Mouse (Mus musculus) limb, embryonic 13.5 days (tissue): ENCODE data around the gene Arhgef39. TPM values are rescaled to one million over a fixed set of nuclear protein-coding genes. Genes with fewer than 3 reads are reported as not detected.

Source experiments
- ATAC-seq: fragments of 200-750 bp; cut with Nextera tagmentation; 2 replicates; pipeline ENCODE4 v1.8.0; 2017; ENCODE audit warnings: low read depth, moderate number of reproducible peaks, moderate TSS enrichment; ENCODE audit not compliant: low FRiP score
- H3K27ac ChIP-seq: fragments of 300-500 bp; sonication (generic); 2 replicates; pipeline ENCODE4 v1.5.1; 2015; ENCODE audit warnings: inconsistent platforms, mild to moderate bottlenecking, moderate library complexity
- H3K27me3 ChIP-seq: fragments of 300-500 bp; sonication (generic); 2 replicates; pipeline ENCODE4 v1.6.1; 2015; ENCODE audit warnings: mild to moderate bottlenecking, inconsistent platforms
- H3K36me3 ChIP-seq: fragments of 300-500 bp; sonication (generic); 2 replicates; pipeline ENCODE4 v1.6.1; 2015; ENCODE audit warnings: inconsistent platforms, mild to moderate bottlenecking, moderate library complexity
- H3K4me1 ChIP-seq: fragments of 300-500 bp; sonication (generic); 2 replicates; pipeline ENCODE4 v1.6.1; 2015; ENCODE audit warnings: inconsistent platforms
- H3K4me2 ChIP-seq: fragments of 300-500 bp; sonication (generic); replicated peaks from 2 replicates; pipeline ENCODE4 v1.6.1; 2015; ENCODE audit warnings: inconsistent platforms, mild to moderate bottlenecking, moderate library complexity
- H3K4me3 ChIP-seq: fragments of 300-500 bp; sonication (generic); 2 replicates; pipeline ENCODE4 v1.5.1; 2015; ENCODE audit warnings: moderate library complexity, mild to moderate bottlenecking, inconsistent platforms
- H3K9ac ChIP-seq: fragments of 300-500 bp; sonication (generic); 2 replicates; pipeline ENCODE4 v1.6.1; 2015; ENCODE audit warnings: mild to moderate bottlenecking, inconsistent platforms
- H3K9me3 ChIP-seq: fragments of 300-500 bp; sonication (generic); 2 replicates; pipeline ENCODE4 v1.6.1; 2016; ENCODE audit warnings: inconsistent platforms
- WGBS: fragments of 180-500 bp; shearing (Covaris S2); methylation state at CpG from one replicate; pipeline ENCODE4 v1.1.7; 2015; 5-methylcytosine and 5-hydroxymethylcytosine counted together
- polyA plus RNA-seq: library from polyadenylated mRNA; unstranded; fragments of >200 nt; fragmentation: Nextera tagmentation; extraction: Ambion mirVana; gene quantifications from 2 replicates; pipeline ENCODE4 v1.2.1, GENCODE M21; 2015

The Arhgef39 gene
- polyA plus RNA-seq, 1 experiment from 2014 or later, result 47.3 TPM

DNA sequence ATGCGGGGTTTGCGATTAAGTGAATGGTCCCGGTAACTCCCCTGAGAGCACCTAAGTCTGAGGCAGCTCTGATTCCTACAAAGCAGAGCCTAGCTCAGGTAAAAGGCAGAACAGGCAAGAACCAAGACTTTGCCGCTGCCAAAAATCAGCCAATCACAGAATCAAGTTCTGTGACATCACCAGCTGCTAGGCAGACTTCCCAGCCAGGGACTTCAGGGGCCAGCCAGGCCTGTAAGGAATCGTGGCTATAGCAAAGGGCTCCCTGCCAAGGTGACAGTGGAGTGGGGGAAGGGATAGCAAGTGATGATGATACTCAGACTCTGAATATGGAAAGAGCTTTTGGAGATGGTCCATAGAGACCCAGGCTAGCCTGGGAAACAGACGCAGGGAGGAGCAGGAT is 20.5 kb upstream of the Arhgef39 start:
- Histone ChIP-seq H3K36me3 (peaks cover 18% of the 10 kb centered on the region), H3K9ac (no peak overlapping the region), H3K4me1 (peaks cover 57% of the 10 kb centered on the region), H3K4me3 (peak overlapping the region; percentile 25), H3K9me3 (no peaks in the 10 kb centered on the region), H3K27me3 (peaks cover 38% of the 10 kb centered on the region), H3K27ac (0 out of 2 replicates have a peak overlapping the region, but pooled peaks have one; percentile 28), H3K4me2 (peak overlapping the region; percentile 83)
- WGBS, result 12% methylated on average over 6 of the region's 6 CpGs
- no peak for ATAC-seq

DNA sequence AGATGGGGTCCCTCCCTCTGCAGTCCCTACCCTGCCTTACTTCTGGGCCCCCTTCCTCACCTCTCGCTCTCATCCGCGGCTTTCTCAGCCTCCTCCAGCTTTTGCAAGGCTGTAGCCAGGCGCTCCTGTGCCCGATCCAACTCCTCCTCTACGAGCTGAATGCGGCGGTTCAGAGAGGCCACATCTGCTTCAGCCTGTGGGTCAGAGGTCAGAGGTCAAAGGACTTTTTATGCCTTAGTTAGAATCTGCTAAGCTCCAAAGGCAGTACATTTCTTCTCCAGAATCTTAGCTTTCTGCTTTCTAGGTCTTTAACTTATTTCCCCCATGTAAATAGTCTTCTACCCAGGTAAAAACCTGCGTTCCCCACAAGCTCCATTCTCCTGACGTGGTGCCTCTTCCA is 20.1 kb upstream of the Arhgef39 start:
- peaks cover 18% of the 10 kb centered on the region for H3K36me3 ChIP-seq
- peaks cover 34% of the 10 kb centered on the region for H3K27me3 ChIP-seq
- H3K27ac ChIP-seq, result no peak overlapping the region
- H3K9me3 ChIP-seq, result no peaks in the 10 kb centered on the region
- 17% methylated on average over 10 of the region's 10 CpGs for WGBS
- H3K4me2 ChIP-seq, result peak overlapping the region; percentile 83
- H3K4me3 ChIP-seq, result peak overlapping the region; percentile 25
- H3K4me1 ChIP-seq, result peaks cover 59% of the 10 kb centered on the region
- no peak for ATAC-seq
- no peak overlapping the region for H3K9ac ChIP-seq

DNA sequence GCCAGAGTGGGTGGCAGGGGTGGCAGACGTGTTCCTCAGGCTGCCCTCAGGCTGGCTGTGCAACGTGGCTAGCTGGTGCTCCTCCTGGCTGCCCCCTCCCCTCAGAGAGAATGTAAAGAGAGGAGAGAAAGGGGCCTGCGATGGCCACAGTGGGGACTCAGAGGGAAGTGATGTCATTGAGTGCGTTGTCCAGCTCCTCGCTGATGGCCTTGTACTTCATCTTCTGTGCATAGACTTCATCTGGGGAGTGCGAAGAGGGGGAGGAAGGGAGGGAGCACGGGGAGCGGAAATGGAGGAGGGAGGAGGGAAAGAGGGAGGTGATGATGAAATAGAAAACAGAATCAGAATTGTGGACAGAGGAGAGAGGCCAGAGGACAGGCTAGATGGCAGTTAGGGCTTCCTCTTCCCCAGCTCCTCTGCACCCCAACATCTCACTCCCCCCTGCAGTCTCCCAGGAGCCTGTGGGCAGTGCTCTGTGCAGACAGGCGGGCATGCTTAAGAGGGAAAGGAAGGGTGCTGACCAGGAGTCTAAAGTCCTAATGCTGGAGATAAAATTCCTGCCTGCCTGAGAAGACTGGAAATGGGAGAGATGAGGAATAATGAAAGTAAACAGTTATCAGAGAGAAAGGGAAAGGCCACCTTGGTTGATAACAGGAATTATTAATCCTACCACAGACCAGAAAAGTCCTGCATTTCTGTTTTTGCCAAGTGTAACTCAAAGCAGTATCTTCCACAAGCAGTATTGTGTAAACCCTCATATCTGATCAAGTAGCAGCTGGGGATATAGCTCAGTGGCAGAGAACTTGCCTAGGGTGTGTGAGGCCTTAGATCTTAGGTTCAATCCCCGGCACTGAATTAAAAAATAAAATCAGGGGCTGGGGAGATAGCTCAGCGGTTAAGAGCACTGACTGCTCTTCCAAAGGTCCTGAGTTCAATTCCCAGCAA is 16.5 kb upstream of the Arhgef39 start:
- Histone ChIP-seq H3K4me3 (no peak overlapping the region), H3K27ac (no peak overlapping the region), H3K27me3 (peaks cover 9% of the 10 kb centered on the region), H3K36me3 (peaks cover 18% of the 10 kb centered on the region), H3K4me1 (peaks cover 35% of the 10 kb centered on the region), H3K9ac (no peak overlapping the region), H3K4me2 (no peak overlapping the region), H3K9me3 (no peaks in the 10 kb centered on the region)
- no peak for ATAC-seq
- WGBS, result 68% methylated on average over 11 of the region's 11 CpGs

DNA sequence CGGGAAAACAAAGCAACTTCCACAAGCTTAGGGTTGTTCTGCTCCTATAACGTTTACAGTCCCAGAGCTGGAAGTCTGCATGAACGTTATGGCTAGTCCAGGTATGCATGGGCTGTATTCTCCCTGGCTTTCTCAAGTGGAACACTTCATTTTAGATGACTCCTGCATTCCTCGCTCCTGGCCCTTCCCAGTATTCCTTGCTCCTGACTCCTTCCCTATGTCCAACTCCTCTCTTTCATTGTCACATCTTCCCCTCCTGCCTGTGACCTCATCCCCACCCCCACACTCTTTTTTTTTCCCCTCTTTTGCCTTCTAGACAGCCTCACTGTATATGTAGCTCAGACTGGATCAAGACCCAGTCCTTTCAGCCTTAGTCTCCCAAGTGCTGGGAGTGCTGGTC is 14.3 kb upstream of the Arhgef39 start:
- Histone ChIP-seq H3K4me3 (no peak overlapping the region), H3K27me3 (peaks cover 2% of the 10 kb centered on the region), H3K9ac (no peak overlapping the region), H3K9me3 (no peaks in the 10 kb centered on the region), H3K27ac (no peak overlapping the region), H3K4me2 (no peak overlapping the region), H3K36me3 (peaks cover 14% of the 10 kb centered on the region), H3K4me1 (peaks cover 22% of the 10 kb centered on the region)
- 65% methylated on average over 4 of the region's 4 CpGs for WGBS
- ATAC-seq, result no peak

DNA sequence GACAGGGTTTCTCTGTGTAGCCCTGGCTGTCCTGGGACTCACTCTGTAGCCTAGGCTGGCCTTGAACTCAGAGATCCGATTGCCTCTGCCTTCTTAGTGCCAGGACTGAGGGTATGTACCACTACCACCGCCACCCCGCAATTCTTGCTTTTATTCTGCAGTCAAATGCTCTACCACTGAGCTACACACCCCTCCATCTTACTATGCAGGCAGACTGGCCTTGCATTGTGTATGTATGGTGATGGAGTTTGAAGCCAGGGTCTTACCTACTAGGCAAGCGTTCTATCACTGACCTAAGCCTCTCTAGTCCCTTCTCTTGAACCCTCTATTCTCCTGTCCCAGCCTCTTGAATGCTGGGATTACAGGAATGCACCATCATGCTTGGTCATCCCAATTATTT is 13.8 kb upstream of the Arhgef39 start:
- no peak for ATAC-seq
- 83% methylated on average over 4 of the region's 4 CpGs for WGBS
- Histone ChIP-seq H3K9ac (no peak overlapping the region), H3K4me1 (peaks cover 24% of the 10 kb centered on the region), H3K27ac (no peak overlapping the region), H3K27me3 (no peaks in the 10 kb centered on the region), H3K4me2 (no peak overlapping the region), H3K4me3 (no peak overlapping the region), H3K9me3 (no peaks in the 10 kb centered on the region), H3K36me3 (peaks cover 12% of the 10 kb centered on the region)

DNA sequence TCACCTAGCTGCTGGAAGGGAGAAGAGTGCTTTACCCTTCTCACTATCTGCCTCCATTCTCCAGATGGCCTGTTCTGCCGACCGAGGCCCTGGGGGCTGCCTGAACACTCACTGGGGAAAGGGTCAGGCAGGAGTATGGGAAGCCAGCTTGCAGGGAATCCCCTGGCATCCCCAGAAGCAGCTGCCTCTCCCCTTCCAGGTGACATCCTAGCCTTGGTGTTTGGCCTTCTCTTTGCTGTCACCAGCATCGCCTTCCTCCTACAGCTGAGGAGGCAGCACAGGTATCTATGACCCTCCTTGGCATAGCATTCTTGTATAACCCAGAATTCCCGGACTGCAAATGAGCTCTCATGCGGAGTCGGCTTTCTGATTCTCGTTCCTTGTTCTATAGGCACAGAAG is 13.2 kb upstream of the Arhgef39 start:
- Histone ChIP-seq H3K27me3 (0 out of 2 replicates have a peak, but pooled peaks cover 1% of the 10 kb centered on the region), H3K4me3 (no peak overlapping the region), H3K4me1 (peaks cover 30% of the 10 kb centered on the region), H3K9me3 (no peaks in the 10 kb centered on the region), H3K9ac (no peak overlapping the region), H3K4me2 (no peak overlapping the region), H3K36me3 (peaks cover 8% of the 10 kb centered on the region; the same call in 1 of the 2 replicates), H3K27ac (no peak overlapping the region)
- WGBS, result 64% methylated on average over 7 of the region's 7 CpGs
- no peak for ATAC-seq

DNA sequence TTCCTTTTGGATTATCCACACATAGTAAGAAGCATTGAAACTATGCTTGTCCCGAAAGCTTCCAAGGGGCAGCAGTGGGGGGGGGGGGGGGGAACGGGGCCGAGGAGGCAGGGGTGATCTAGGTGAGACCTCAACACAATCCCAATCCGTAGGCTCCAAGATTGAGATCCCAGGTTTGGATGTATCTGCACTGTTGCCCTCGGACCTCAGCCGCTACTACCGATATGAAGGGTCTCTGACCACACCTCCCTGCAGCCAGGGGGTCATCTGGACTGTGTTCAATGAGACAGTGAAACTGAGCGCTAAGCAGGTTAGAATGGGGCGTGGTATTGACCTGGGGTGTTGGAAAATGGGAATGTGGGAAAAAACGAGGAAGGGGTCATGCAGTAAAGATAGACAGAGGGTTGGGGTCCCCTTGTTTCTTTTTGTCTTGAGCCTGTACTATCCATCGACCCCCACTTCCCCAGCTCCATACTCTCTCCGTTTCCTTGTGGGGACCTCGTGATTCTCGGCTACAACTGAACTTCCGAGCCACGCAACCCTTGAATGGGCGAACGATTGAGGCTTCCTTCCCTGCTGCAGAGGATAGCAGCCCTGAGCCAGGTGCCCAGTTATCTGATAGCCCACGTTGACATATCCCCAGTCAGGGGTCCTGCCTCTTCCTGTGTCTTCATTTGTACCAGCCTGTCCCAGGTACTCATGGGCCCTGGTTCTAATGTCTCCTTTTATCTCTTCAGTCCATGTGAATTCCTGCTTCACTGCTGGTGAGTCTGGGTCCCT is 12.4 kb upstream of the Arhgef39 start:
- Histone ChIP-seq H3K9ac (no peak overlapping the region), H3K4me3 (no peak overlapping the region), H3K4me2 (no peak overlapping the region), H3K4me1 (peaks cover 38% of the 10 kb centered on the region), H3K9me3 (no peaks in the 10 kb centered on the region), H3K36me3 (peaks cover 8% of the 10 kb centered on the region; the same call in 1 of the 2 replicates), H3K27ac (no peak overlapping the region), H3K27me3 (peaks cover 8% of the 10 kb centered on the region; the same call in 1 of the 2 replicates)
- WGBS, result 72% methylated on average over 19 of the region's 19 CpGs
- ATAC-seq, result no peak

DNA sequence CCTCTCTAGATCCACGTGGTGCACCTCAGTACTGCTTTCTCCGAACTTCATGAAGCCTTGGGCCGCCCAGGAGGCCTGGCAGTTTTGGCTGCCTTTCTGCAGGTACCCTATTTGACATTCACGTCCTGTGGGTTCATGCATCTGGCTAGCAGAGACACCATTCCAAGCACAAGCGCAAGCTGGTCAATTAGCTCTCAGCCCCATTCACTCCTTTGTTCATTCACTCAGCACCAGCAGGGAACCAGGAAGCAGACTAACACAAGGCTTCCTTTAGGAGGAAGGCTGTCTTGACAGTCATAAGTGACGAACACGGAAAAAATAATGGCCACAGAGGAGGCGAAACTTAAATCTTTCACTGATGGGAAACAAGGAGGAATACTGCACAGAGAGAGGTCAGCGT is 9.6 kb upstream of the Arhgef39 start:
- peak overlapping the region; percentile 50; the same call in 1 of the 2 replicates for H3K4me3 ChIP-seq
- H3K4me1 ChIP-seq, result peaks cover 35% of the 10 kb centered on the region
- ATAC-seq, result no peak
- H3K27me3 ChIP-seq, result peaks cover 12% of the 10 kb centered on the region; the same call in 1 of the 2 replicates
- H3K4me2 ChIP-seq, result peak overlapping the region; percentile 73
- WGBS, result 37% methylated on average over 9 of the region's 9 CpGs
- H3K9me3 ChIP-seq, result no peaks in the 10 kb centered on the region
- H3K27ac ChIP-seq, result no peak overlapping the region
- no peak overlapping the region; the same call in 1 of the 2 replicates for H3K9ac ChIP-seq
- H3K36me3 ChIP-seq, result no peaks in the 10 kb centered on the region

DNA sequence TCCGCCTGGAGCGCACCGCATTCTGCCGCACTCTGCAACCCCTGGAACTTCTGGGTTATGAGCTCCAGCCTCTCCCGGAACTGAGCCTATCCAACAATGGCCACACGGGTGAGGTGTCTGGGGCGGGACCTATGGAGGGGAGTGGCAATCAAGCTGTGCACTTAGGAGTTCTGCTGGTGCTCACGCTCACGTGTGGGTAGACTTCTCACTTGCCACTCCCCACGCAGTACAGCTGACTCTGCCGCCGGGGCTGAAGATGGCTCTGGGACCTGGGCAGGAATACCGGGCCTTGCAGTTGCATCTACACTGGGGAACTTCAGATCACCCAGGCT is 9.1 kb upstream of the Arhgef39 start:
- H3K4me1 ChIP-seq, result peaks cover 31% of the 10 kb centered on the region
- peak overlapping the region; percentile 59 for H3K9ac ChIP-seq
- H3K4me3 ChIP-seq, result peak overlapping the region; percentile 50
- H3K9me3 ChIP-seq, result no peaks in the 10 kb centered on the region
- H3K27ac ChIP-seq, result no peak overlapping the region
- peak overlapping the region; percentile 73 for H3K4me2 ChIP-seq
- H3K36me3 ChIP-seq, result no peaks in the 10 kb centered on the region
- peak; percentile 83 for ATAC-seq
- whole genome bisulfite sequencing, result 5% methylated on average over 13 of the region's 13 CpGs
- peaks cover 12% of the 10 kb centered on the region; the same call in 1 of the 2 replicates for H3K27me3 ChIP-seq

DNA sequence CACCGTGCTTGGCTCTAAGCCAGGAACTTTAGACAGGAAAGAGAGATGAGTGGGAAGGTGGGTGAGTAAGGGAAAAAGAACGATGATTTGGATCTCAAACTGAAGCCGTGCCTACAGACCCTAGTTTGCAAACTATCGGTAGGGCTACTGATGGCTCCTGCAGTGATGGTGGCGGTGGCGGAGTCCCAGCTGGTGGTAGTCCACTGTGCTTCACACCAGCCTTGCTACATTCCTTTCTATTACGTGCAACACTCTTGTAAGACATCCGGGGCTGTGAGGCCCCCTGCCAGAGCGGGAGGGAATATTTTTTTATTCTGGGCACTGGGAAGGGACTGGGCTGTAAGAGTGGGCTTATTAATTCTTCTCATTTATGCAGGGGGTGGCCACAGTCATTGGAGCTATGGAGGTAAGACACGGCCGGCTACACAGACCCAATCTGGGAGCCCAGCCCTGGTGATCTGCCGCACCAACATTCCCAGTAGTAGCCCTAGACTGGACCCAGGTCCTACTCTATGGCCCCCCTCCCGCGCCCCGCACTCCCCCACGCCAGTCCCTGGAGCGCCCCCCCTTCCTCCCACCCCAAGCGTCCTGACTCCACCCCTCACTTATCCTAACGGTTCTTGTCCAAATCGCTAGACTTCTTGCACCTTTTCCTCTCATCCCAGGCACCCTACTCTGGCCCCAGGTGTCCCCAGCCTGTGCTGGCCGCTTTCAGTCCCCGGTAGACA is 8.6 kb upstream of the Arhgef39 start:
- Histone ChIP-seq H3K9ac (peak overlapping the region; percentile 59), H3K4me1 (peaks cover 30% of the 10 kb centered on the region), H3K27me3 (peaks cover 12% of the 10 kb centered on the region; the same call in 1 of the 2 replicates), H3K9me3 (no peaks in the 10 kb centered on the region), H3K27ac (no peak overlapping the region), H3K36me3 (no peaks in the 10 kb centered on the region), H3K4me3 (peak overlapping the region; percentile 50), H3K4me2 (peak overlapping the region; percentile 73)
- ATAC-seq, result peak; percentile 30; the same call in 1 of the 2 replicates
- WGBS, result 8% methylated on average over 22 of the region's 22 CpGs

DNA sequence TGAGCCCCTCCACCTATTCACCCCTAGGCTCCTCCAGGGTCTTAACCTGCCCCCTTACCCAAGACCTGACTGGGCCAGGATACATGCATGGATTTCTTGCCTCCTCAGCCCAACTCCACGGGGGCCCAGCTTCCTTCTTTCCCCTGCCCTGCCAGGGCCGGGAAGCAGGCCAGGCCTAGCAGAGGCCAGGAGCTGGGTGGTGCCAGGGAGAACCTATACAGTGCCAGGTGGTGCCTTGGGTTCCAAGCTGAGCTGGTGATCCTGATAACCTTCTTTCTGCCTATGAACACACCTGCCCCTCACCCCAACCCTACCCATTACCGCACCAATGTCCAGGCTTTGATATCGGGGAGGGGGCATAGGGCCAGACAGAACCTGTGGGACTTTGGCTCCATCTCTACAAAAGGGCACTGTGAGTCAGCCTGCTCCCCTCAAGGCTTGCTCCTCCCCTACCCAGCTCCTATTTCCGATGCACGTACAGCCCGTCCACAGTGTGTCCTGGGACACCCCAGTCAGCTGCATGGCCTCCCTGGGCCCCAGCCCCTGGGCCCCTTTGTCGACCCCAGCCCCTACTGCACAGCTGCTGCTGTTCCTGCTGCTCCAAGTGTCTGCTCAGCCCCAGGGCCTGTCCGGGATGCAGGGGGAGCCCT is 7.2 kb upstream of the Arhgef39 start, which contains the start of gene Car9:
Gene Car9 (plus strand): TSS at position 431 of the 650 bp plus-strand sequence.
- Histone ChIP-seq H3K9ac (peak within 1 kb of the TSS; percentile 59; the same call in 1 of the 2 replicates), H3K4me2 (peak within 1 kb of the TSS; percentile 73)

More for the DNA sequence above, 7.2 kb upstream of the Arhgef39 start, which contains the start of gene Car9:
- 49% methylated on average over 9 of the region's 9 CpGs for WGBS
- Histone ChIP-seq H3K36me3 (no peaks in the 10 kb centered on the region), H3K27me3 (peaks cover 12% of the 10 kb centered on the region; the same call in 1 of the 2 replicates), H3K4me1 (peaks cover 32% of the 10 kb centered on the region), H3K27ac (no peak within 1 kb of the TSS), H3K9me3 (no peaks in the 10 kb centered on the region), H3K4me3 (peak within 1 kb of the TSS; percentile 50)
- peak; percentile 25; the same call in 1 of the 2 replicates for ATAC-seq
